Mouse (Mus musculus) liver, embryonic 16.5 days (tissue): ENCODE measurements around the gene Rpia. TPM values are rescaled to one million over a fixed set of nuclear protein-coding genes. Genes with fewer than 3 reads are reported as not detected.
A peak's percentile ranks its signal among the peaks of the same experiment; 100 is the strongest.

ENCODE experiments used
- ATAC-seq: fragments of 200-750 bp; cut with Nextera tagmentation; 2 replicates; pipeline ENCODE4 v1.8.0; 2017; ENCODE audit warnings: low read depth, mild to moderate bottlenecking, moderate number of reproducible peaks, moderate library complexity
- H3K27ac ChIP-seq: fragments of 300-500 bp; sonication (generic); 2 replicates; pipeline ENCODE4 v1.5.1; 2014; ENCODE audit warnings: mild to moderate bottlenecking, low read length
- H3K27me3 ChIP-seq: fragments of 300-500 bp; sonication (generic); 2 replicates; pipeline ENCODE4 v1.6.1; 2014; ENCODE audit warnings: low read depth, low read length, mixed read lengths; ENCODE audit not compliant: control insufficient read depth, insufficient read depth
- H3K36me3 ChIP-seq: fragments of 300-500 bp; sonication (generic); 2 replicates; pipeline ENCODE4 v1.6.1; 2014; ENCODE audit warnings: mild to moderate bottlenecking; ENCODE audit not compliant: control insufficient read depth, insufficient read depth
- H3K4me1 ChIP-seq: fragments of 300-500 bp; sonication (generic); 2 replicates; pipeline ENCODE4 v1.6.1; 2014; ENCODE audit warnings: low read depth, low read length, mixed read lengths; ENCODE audit not compliant: control insufficient read depth
- H3K4me2 ChIP-seq: fragments of 300-500 bp; sonication (generic); 2 replicates; pipeline ENCODE4 v1.6.1; 2014; ENCODE audit warnings: low read depth, low read length, mixed read lengths
- H3K4me3 ChIP-seq: fragments of 300-500 bp; sonication (generic); 2 replicates; pipeline ENCODE4 v1.5.1; 2014; ENCODE audit warnings: low read depth, mild to moderate bottlenecking, low read length
- H3K9ac ChIP-seq: fragments of 300-500 bp; sonication (generic); 2 replicates; pipeline ENCODE4 v1.6.1; 2014; ENCODE audit warnings: low read depth, low read length
- H3K9me3 ChIP-seq: fragments of 300-500 bp; sonication (generic); replicated peaks from 2 replicates; pipeline ENCODE4 v1.6.1; 2016; ENCODE audit warnings: low read length; ENCODE audit not compliant: control insufficient read depth
- WGBS: fragments of 180-500 bp; shearing (Covaris S2); extraction: QIAGEN DNeasy Blood & Tissue Kit; methylation state at CpG from one replicate; pipeline ENCODE4 v1.1.7; 2014; ENCODE audit not compliant: insufficient replicate concordance; 5-methylcytosine and 5-hydroxymethylcytosine counted together
- polyA plus RNA-seq: library from polyadenylated mRNA; unstranded; fragments of >200 nt; fragmentation: Nextera tagmentation; extraction: Ambion mirVana; gene quantifications from 2 replicates; pipeline ENCODE4 v1.2.1, GENCODE M21; 2015

The Rpia gene
- 2.0 and 2.3 TPM in 2 replicates for polyA plus RNA-seq

DNA sequence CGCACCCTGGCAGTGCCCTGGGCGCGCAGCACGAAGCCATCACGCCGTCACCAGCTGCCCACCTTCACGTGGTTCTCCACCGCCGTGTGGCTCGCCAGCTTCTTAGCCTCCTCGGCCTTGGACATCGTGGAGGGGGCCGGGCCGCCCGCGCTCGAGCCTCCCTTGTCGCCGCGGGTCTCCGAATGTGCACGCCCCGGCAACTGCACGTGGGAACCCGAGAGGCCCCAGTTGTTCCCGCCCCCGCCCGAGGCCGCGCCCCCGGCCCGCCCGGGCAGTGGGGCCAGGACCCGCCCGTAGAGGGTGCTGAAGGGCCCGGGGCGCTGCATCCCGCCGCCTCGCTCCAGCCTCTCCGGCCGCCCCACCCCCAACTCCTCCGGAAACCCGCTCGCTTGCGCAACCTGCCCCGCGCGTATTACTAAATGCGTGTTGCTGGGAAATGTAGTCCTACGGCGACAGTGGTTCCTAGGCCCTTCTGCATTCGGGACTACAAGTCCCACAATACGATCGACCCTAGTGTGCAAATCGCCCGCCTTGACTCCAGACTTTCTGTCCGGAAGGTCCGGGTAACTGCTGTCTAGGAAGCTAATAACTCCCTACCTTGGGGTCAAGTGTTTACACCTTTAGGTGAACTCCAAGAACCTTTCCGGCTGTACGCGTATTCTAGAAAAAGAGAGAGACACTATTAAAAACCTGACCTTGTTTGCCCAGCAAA is at the start of gene Rpia:
TSS of gene Rpia (minus strand) at position 409 of the 712 bp plus-strand sequence.
- peak within 1 kb of the TSS; percentile 80 for H3K4me3 ChIP-seq
- peak; percentile 91 for ATAC-seq
- WGBS: 0% methylated on average over 55 of the region's 62 CpGs
- H3K4me2 ChIP-seq: peak within 1 kb of the TSS; percentile 82
- H3K27me3 ChIP-seq: no peaks in the 10 kb centered on the region
- H3K36me3 ChIP-seq: 0 out of 2 replicates have a peak, but pooled peaks cover 3% of the 10 kb centered on the region
- peak within 1 kb of the TSS; percentile 81 for H3K9ac ChIP-seq
- H3K4me1 ChIP-seq: peaks cover 53% of the 10 kb centered on the region
- H3K27ac ChIP-seq: peak within 1 kb of the TSS; percentile 91
- no peaks in the 10 kb centered on the region for H3K9me3 ChIP-seq

GRCm38 (mm10) chr6:70840281-70840680 is 48.2 kb upstream of the Rpia start:
- Histone ChIP-seq H3K9me3 (no peaks in the 10 kb centered on the region), H3K4me1 (peaks cover 11% of the 10 kb centered on the region), H3K9ac (no peak overlapping the region), H3K4me3 (no peak overlapping the region), H3K4me2 (no peak overlapping the region), H3K27ac (no peak overlapping the region), H3K36me3 (no peaks in the 10 kb centered on the region), H3K27me3 (no peaks in the 10 kb centered on the region)
- ATAC-seq: no peak
- 68% methylated on average over 5 of the region's 5 CpGs for WGBS

DNA sequence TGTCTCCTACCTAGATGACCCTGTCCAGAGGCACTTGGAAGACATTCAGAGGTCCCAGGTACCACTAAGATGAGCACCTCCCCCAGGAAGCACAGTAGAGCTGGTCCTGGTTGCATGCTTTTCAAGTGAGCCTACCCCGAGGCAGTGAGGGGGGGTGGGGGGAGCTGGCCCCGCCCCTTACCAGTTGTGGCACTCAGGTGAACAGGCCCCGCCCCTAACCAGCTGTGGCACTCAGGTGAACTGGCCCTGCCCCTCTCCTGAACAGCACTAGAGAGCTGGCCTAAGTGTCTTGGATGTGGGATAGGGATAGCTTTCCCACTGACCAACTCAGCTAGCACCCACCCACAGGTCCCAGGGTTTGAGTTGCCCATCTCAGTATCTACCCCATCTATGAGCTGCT is 46.5 kb upstream of the Rpia start:
- Histone ChIP-seq H3K9ac (no peak overlapping the region), H3K9me3 (no peaks in the 10 kb centered on the region), H3K27me3 (no peaks in the 10 kb centered on the region), H3K27ac (no peak overlapping the region), H3K4me1 (peaks cover 7% of the 10 kb centered on the region), H3K4me2 (no peak overlapping the region), H3K4me3 (no peak overlapping the region), H3K36me3 (no peaks in the 10 kb centered on the region)
- ATAC-seq: no peak
- 28% methylated on average over 3 of the region's 3 CpGs for WGBS

- WGBS: 46% methylated on average over 2 of the region's 2 CpGs
- H3K4me3 ChIP-seq: no peak overlapping the region
- H3K9me3 ChIP-seq: no peaks in the 10 kb centered on the region
- H3K4me1 ChIP-seq: no peaks in the 10 kb centered on the region
- H3K27me3 ChIP-seq: no peaks in the 10 kb centered on the region
- H3K36me3 ChIP-seq: no peaks in the 10 kb centered on the region
- no peak overlapping the region for H3K27ac ChIP-seq
- no peak for ATAC-seq
- H3K9ac ChIP-seq: no peak overlapping the region
- no peak overlapping the region for H3K4me2 ChIP-seq
Observed at GRCm38 (mm10) chr6:70837297-70837696, 45.3 kb upstream of the Rpia start.

GRCm38 (mm10) chr6:70831179-70831839 is 39.3 kb upstream of the Rpia start:
- ATAC-seq: no peak
- H3K36me3 ChIP-seq: no peaks in the 10 kb centered on the region
- no peak overlapping the region for H3K4me2 ChIP-seq
- 44% methylated on average over 10 of the region's 10 CpGs for WGBS
- H3K9me3 ChIP-seq: no peaks in the 10 kb centered on the region
- no peak overlapping the region for H3K9ac ChIP-seq
- H3K27ac ChIP-seq: no peak overlapping the region
- H3K27me3 ChIP-seq: no peaks in the 10 kb centered on the region
- H3K4me1 ChIP-seq: no peaks in the 10 kb centered on the region
- no peak overlapping the region for H3K4me3 ChIP-seq

- no peak overlapping the region for H3K4me2 ChIP-seq
- H3K4me3 ChIP-seq: no peak overlapping the region
- H3K36me3 ChIP-seq: no peaks in the 10 kb centered on the region
- no peaks in the 10 kb centered on the region for H3K4me1 ChIP-seq
- 44% methylated on average over 3 of the region's 3 CpGs for WGBS
- no peaks in the 10 kb centered on the region for H3K9me3 ChIP-seq
- no peak overlapping the region for H3K9ac ChIP-seq
- ATAC-seq: no peak
- no peak overlapping the region for H3K27ac ChIP-seq
- no peaks in the 10 kb centered on the region for H3K27me3 ChIP-seq
Observed at GRCm38 (mm10) chr6:70830552-70830951, 38.5 kb upstream of the Rpia start.

DNA sequence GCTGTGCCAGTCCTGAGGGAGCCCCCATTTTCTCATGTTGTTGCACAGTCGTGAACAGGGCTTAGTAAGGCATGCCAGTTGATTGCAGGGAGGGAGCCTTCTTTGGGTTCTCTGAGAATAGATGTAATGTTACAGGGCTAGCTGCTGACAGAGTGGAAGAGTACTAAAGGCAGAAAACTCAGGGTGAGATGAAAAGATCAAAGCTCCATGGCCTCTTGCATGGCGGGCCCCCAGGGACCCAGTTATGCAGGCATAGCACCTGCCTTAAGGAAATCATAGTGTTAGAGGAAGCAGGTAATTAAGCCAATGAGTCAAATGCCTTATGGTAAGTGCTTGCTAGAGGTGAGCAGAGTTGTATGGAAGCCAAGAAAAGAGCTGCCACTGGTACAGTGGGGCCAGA is 37.4 kb upstream of the Rpia start:
- no peak overlapping the region for H3K4me2 ChIP-seq
- 50% methylated on average over 2 of the region's 2 CpGs for WGBS
- H3K4me1 ChIP-seq: peaks cover 6% of the 10 kb centered on the region; the same call in 1 of the 2 replicates
- no peak for ATAC-seq
- no peak overlapping the region for H3K27ac ChIP-seq
- H3K36me3 ChIP-seq: no peaks in the 10 kb centered on the region
- H3K9me3 ChIP-seq: no peaks in the 10 kb centered on the region
- H3K27me3 ChIP-seq: no peaks in the 10 kb centered on the region
- no peak overlapping the region for H3K9ac ChIP-seq
- no peak overlapping the region for H3K4me3 ChIP-seq

DNA sequence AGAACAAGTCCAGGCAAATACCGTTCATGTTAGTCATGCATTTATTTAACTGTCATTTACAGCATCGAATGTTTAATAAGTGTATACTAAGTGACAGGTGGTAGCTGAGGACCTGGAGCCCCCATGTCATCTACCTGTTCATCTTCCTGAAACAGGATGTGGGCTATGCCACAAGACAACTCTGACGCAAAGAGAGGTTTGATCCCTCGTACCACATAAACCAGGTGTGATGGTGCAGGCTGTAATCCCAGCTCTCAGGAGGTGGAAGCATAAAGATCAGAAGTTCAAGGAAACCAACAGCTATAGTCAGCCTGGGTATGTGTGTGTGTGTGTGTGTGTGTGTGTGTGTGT is 32.9 kb upstream of the Rpia start:
- ATAC-seq: no peak
- Histone ChIP-seq H3K9me3 (no peaks in the 10 kb centered on the region), H3K9ac (peak overlapping the region; percentile 61), H3K4me3 (peak overlapping the region; percentile 58), H3K36me3 (no peaks in the 10 kb centered on the region), H3K4me2 (peak overlapping the region; percentile 84), H3K4me1 (peaks cover 19% of the 10 kb centered on the region), H3K27me3 (no peaks in the 10 kb centered on the region), H3K27ac (peak overlapping the region; percentile 68)
- 21% methylated on average over 4 of the region's 4 CpGs for WGBS
